Mouse (Mus musculus): Measurements from ENCODE around the gene Opcml. TPM values are rescaled to one million over a fixed set of nuclear protein-coding genes. Genes with fewer than 3 reads are reported as not detected.

Opcml gene
- polyA plus RNA-seq, 1 experiment from 2014 or later: 49.9 TPM

DNA sequence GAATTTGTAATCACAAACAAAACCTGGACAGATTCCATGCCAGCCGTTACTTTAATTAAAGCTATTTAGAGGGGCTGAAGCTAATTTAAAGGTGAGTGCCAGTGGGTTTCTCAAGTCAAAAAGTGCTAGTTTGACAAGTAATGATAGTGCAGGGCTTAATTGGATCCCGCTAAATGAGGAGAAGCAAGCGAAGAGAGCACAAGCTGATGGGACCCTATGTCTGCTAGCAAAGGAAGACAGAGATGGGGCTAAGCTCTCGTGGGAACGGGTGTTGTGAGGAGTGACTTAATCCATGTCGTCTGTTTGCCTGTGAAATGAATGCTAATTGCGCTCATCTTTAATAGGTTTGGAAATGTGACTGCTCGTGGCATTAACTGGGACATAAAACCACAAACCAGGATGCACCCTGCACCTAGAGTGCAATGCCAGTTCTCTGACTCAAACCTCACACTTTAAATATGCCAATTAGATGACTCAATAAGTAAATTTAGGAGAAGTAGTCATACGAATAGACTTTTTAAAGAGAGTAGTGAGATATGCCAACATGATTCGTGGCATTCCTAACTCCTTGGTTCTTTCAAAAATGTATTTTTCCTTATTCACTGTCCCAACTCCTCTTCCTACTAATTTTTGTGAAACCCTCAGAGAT lies 174.5 kb downstream of the Opcml start:
- Histone ChIP-seq H3K9me3 (replicated peaks) (no peaks in the 10 kb centered on the region), H3K4me3 (replicated peaks) (no peak overlapping the region), H3K4me2 (no peak overlapping the region), H3K27me3 (replicated peaks) (no peaks in the 10 kb centered on the region), H3K9ac (replicated peaks) (no peak overlapping the region), H3K36me3 (no peaks in the 10 kb centered on the region), H3K4me1 (no peaks in the 10 kb centered on the region), H3K27ac (replicated peaks) (no peak overlapping the region)
- 67% methylated on average over 10 of the region's 10 CpGs for WGBS
- no peak for ATAC-seq (ENCODE audit: low FRiP score)

DNA sequence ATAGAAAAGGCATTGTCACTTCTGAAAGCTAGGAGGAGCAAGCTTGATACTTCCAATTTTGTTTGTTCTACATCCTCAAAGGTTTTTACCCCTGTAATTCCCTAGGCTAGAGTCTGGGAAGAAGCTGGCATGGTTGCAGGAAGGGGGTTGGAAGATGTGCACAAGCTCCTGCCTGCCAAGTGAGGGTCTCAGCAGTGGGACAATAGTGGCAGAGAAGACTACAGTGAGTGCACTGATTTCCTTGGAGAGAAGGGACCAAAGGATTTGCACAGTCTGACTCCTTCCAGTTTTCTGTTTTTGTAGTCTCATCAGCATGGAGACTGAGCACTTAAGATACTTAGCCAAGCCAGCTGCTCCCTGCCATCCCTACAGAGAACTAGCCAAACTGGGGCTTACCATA lies 177.7 kb downstream of the Opcml start:
- no peak for ATAC-seq (ENCODE audit: low FRiP score)
- H3K4me3 ChIP-seq (replicated peaks): no peak overlapping the region
- H3K27ac ChIP-seq (replicated peaks): no peak overlapping the region
- H3K9me3 ChIP-seq (replicated peaks): no peaks in the 10 kb centered on the region
- no peaks in the 10 kb centered on the region for H3K4me1 ChIP-seq
- H3K36me3 ChIP-seq: no peaks in the 10 kb centered on the region
- H3K27me3 ChIP-seq (replicated peaks): no peaks in the 10 kb centered on the region
- H3K4me2 ChIP-seq: no peak overlapping the region
- H3K9ac ChIP-seq (replicated peaks): no peak overlapping the region

DNA sequence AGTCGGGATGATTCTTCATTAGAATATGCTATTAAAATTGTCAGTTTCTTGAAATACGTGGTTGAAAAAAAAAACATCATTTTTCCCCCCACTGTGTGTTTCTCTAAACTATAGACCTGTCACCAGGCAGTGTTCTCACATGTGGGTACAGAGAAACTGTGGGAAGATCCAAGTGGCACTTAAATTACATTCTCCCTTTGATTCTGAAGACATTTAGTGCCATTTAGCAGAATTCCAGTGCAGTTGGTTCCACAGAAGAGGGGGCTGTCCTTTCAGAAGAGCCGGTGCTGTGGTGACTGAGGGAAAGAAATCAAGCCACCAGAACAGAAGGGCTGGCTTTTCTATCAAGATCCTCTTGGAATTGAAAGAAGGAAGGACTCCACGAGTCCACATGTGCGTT lies 181.7 kb downstream of the Opcml start:
- H3K9ac ChIP-seq (replicated peaks): no peak overlapping the region
- ATAC-seq (ENCODE audit: low FRiP score): no peak
- no peaks in the 10 kb centered on the region for H3K27me3 ChIP-seq (replicated peaks)
- H3K27ac ChIP-seq (replicated peaks): no peak overlapping the region
- 49% methylated on average over 5 of the region's 5 CpGs for WGBS
- no peaks in the 10 kb centered on the region for H3K9me3 ChIP-seq (replicated peaks)
- no peaks in the 10 kb centered on the region for H3K36me3 ChIP-seq
- H3K4me3 ChIP-seq (replicated peaks): no peak overlapping the region
- H3K4me1 ChIP-seq: no peaks in the 10 kb centered on the region
- H3K4me2 ChIP-seq: no peak overlapping the region

DNA sequence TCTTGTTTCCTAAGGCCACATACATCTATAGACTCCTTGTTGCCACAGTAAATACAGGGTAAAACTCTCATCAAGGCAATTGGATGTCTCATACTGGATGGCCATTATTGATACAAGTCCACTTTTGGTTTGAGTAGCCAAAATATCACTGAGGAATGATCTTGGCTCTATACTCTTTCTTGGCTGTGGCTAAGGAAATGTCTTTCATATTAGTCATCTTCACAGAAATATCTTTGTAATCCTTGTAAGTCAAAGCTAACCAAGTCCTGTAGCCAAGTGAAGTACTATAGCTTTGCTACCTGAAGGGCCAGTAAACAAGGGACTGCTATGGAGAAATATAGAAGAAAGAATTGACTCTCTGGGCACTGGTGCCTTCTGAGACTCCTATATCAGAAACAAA lies 192.0 kb downstream of the Opcml start:
- Histone ChIP-seq H3K4me1 (0 out of 2 replicates have a peak, but pooled peaks cover 5% of the 10 kb centered on the region), H3K4me3 (replicated peaks) (no peak overlapping the region), H3K9ac (replicated peaks) (no peak overlapping the region), H3K9me3 (replicated peaks) (no peaks in the 10 kb centered on the region), H3K27me3 (replicated peaks) (no peaks in the 10 kb centered on the region), H3K36me3 (no peaks in the 10 kb centered on the region), H3K4me2 (no peak overlapping the region), H3K27ac (replicated peaks) (no peak overlapping the region)
- no peak for ATAC-seq (ENCODE audit: low FRiP score)

DNA sequence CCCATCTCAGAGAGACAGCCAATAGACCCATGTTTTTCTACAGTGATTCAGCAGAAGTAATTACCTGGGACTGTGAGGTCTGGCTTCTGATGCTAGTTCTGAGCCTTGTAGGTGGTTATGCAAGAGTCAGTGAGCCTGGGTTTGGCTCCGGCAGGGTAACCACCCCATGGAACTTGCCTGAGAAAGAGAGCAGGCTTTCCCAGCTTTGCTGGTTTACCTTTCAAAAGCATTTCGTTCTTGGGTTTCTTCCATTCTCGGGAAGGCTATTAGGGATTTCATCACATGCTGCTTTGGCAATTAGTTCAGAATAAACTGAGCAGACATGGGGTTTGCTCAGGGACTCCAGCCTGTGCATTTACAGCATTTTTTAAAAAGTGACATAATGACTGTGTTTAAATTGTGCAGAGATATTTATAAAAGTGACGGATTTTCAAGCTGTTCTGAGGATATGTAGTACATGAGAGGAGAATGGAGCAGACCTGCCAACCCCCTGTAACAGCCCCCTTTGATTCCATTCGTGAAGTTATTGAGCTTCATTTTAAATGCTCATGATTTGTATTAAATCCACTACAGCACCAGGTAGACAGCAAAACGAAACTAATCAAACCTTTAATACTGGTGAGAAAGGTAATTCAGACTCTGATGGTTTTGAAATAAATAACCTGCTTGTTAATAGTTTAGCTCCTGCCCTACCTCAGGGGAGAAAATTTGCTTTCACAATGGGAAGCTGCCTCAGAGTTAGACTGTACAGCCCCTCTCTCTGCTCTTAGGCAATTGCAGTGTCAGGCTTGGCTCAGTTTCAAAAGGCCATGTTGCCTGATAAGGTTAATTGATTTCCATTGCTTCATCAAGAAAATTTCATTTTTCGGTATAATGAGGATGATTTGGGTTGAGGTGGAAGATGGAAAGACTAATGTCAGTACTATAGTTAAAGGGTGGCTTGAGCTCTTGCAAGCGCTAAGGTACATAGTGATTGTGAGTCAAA lies 196.3 kb downstream of the Opcml start:
- Histone ChIP-seq H3K27me3 (replicated peaks) (no peaks in the 10 kb centered on the region), H3K36me3 (no peaks in the 10 kb centered on the region), H3K9ac (replicated peaks) (no peak overlapping the region), H3K27ac (replicated peaks) (no peak overlapping the region), H3K9me3 (replicated peaks) (no peaks in the 10 kb centered on the region), H3K4me3 (replicated peaks) (no peak overlapping the region), H3K4me1 (0 out of 2 replicates have a peak, but pooled peaks cover 5% of the 10 kb centered on the region), H3K4me2 (no peak overlapping the region)
- ATAC-seq (ENCODE audit: low FRiP score): no peak
- WGBS: 72% methylated on average over 8 of the region's 8 CpGs

DNA sequence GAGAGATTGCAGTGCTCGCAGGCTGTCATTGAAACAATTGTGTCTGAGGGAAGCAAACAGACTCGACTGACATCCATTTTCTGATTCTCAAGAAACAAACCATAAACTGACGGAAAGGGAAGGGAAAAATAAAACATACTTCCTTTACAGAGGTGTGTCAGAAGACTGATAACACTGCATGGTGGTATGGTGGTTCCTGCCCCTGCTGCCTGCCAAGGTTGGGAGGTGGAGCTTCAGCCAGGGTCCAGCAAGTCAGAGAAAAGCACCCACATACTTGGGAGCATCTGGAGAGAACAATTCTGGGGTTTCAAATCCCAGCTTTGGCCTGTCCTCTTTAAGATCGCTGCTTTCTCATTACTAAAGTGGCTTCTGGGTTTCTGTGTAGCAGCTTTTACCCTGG lies 201.0 kb downstream of the Opcml start:
- H3K4me2 ChIP-seq: no peak overlapping the region
- H3K9me3 ChIP-seq (replicated peaks): no peaks in the 10 kb centered on the region
- no peak overlapping the region for H3K9ac ChIP-seq (replicated peaks)
- H3K27me3 ChIP-seq (replicated peaks): no peaks in the 10 kb centered on the region
- 0 out of 2 replicates have a peak, but pooled peaks cover 3% of the 10 kb centered on the region for H3K4me1 ChIP-seq
- no peak for ATAC-seq (ENCODE audit: low FRiP score)
- H3K27ac ChIP-seq (replicated peaks): no peak overlapping the region
- 90% methylated on average over 4 of the region's 4 CpGs for WGBS
- H3K4me3 ChIP-seq (replicated peaks): no peak overlapping the region
- no peaks in the 10 kb centered on the region for H3K36me3 ChIP-seq

DNA sequence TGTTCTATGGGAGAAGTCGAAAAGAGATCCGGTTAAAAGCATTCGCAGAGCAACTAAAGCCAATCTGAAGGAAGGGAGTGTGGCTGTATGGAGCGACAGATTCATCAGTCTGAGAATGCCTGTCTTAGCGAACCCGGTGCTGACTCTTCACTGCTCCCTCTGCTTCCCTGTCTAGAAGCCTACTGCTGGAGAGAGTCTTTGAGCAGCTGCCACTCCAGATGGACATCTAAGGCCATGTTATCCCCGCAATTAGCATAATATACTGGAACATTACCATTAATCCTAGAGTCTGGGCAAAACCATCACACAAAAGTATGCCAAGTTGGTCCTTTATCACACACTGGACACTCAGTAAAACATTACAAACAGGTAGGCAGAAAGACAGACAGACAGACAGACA lies 206.0 kb downstream of the Opcml start:
- H3K4me2 ChIP-seq: no peak overlapping the region
- H3K9me3 ChIP-seq (replicated peaks): no peaks in the 10 kb centered on the region
- H3K4me1 ChIP-seq: peaks cover 4% of the 10 kb centered on the region; the same call in 1 of the 2 replicates
- no peaks in the 10 kb centered on the region for H3K36me3 ChIP-seq
- no peaks in the 10 kb centered on the region for H3K27me3 ChIP-seq (replicated peaks)
- H3K9ac ChIP-seq (replicated peaks): no peak overlapping the region
- WGBS: 89% methylated on average over 7 of the region's 7 CpGs
- H3K27ac ChIP-seq (replicated peaks): no peak overlapping the region
- H3K4me3 ChIP-seq (replicated peaks): no peak overlapping the region
- ATAC-seq (ENCODE audit: low FRiP score): no peak

DNA sequence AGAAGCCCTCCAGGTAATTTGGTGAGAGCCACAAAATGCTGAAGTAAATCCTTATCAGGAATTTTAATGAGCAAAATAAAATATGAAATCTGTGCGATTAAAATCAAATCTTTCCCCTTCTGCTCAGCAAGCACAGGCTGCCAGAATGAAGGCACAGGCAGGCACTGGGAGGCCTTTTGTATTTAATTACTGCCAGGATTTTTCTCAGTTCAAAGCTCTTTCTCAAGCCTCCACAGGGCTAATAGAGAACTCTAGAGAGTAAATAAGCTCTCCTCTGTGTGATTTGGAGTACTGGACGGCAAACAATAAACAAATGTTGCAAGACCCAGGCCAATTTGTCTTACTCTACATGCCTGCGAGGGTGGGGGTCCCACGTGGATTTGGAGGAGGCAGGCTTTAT lies 208.2 kb downstream of the Opcml start:
- no peaks in the 10 kb centered on the region for H3K36me3 ChIP-seq
- peaks cover 4% of the 10 kb centered on the region; the same call in 1 of the 2 replicates for H3K4me1 ChIP-seq
- 43% methylated on average over 4 of the region's 4 CpGs for whole genome bisulfite sequencing
- H3K27ac ChIP-seq (replicated peaks): no peak overlapping the region
- H3K4me3 ChIP-seq (replicated peaks): no peak overlapping the region
- no peak overlapping the region for H3K4me2 ChIP-seq
- no peaks in the 10 kb centered on the region for H3K9me3 ChIP-seq (replicated peaks)
- no peaks in the 10 kb centered on the region for H3K27me3 ChIP-seq (replicated peaks)
- no peak overlapping the region for H3K9ac ChIP-seq (replicated peaks)
- ATAC-seq (ENCODE audit: low FRiP score): no peak

DNA sequence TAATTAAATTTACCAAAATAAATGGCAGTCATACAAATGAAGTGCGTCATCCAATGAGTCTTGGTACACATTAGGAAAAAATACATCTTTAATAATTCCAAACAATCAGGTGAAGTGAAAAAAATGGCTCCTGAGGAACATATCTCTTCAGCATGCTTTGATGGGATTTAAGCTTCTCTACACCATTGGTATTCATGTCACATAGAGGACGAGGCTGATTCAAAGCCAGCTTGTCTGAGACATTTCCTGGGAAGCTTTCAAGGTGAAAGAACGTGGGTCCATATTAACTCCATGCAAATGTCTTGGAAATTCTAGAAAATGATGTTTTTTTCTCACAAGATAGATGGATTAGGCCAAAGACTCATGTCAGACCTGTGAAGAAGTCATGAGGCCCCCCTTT lies 212.6 kb downstream of the Opcml start:
- Histone ChIP-seq H3K9me3 (replicated peaks) (0 out of 2 replicates have a peak, but pooled peaks cover 3% of the 10 kb centered on the region), H3K4me3 (replicated peaks) (no peak overlapping the region), H3K9ac (replicated peaks) (no peak overlapping the region), H3K36me3 (no peaks in the 10 kb centered on the region), H3K4me1 (peaks cover 4% of the 10 kb centered on the region; the same call in 1 of the 2 replicates), H3K27me3 (replicated peaks) (no peaks in the 10 kb centered on the region), H3K4me2 (no peak overlapping the region), H3K27ac (replicated peaks) (no peak overlapping the region)
- 64% methylated on average over 3 of the region's 3 CpGs for WGBS
- no peak for ATAC-seq (ENCODE audit: low FRiP score)

DNA sequence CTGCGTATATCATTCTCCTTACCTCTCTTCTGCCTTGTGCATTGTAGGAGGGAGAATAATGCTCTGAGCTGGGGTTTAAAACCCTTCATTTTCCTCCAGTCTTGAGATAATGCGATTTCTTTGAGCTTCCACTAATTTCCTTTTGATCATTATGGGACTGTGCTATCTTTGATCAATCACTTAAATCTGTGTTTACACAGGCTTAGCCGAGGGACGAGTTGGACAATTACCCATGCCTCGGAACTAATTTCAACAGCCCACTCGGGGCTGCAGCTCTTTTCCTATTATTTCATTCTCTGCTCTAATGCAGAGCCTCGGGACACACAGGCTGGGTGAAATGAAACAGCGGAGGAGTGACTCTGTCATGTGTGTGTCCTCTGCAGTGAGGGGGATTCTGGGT lies 220.9 kb downstream of the Opcml start:
- no peaks in the 10 kb centered on the region for H3K9me3 ChIP-seq (replicated peaks)
- WGBS: 42% methylated on average over 8 of the region's 8 CpGs
- peaks cover 15% of the 10 kb centered on the region for H3K4me1 ChIP-seq
- no peak for ATAC-seq (ENCODE audit: low FRiP score)
- H3K4me2 ChIP-seq: no peak overlapping the region
- no peak overlapping the region for H3K27ac ChIP-seq (replicated peaks)
- H3K4me3 ChIP-seq (replicated peaks): no peak overlapping the region
- H3K9ac ChIP-seq (replicated peaks): no peak overlapping the region
- no peaks in the 10 kb centered on the region for H3K27me3 ChIP-seq (replicated peaks)
- H3K36me3 ChIP-seq: no peaks in the 10 kb centered on the region

DNA sequence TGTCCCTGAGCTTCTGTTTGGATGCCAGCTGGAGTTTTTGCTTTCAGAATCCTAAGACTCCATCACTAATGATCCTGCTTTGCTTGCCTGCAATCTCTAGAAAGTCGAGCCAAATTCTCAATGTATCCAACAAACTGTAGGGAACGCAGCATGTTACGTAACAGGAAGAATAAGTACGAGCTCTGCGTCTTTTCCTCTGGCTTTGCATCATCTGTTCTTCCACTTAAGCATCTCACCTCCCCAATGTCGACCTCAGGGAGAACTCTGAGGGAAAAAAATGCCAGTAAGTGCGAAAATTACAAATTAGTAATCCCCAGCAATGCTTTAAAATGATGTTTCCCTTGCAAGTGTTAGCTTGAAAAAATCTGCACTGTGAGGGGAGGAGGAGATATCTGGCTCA lies 222.1 kb downstream of the Opcml start:
- Histone ChIP-seq H3K36me3 (no peaks in the 10 kb centered on the region), H3K27ac (replicated peaks) (no peak overlapping the region), H3K9ac (replicated peaks) (no peak overlapping the region), H3K9me3 (replicated peaks) (no peaks in the 10 kb centered on the region), H3K27me3 (replicated peaks) (no peaks in the 10 kb centered on the region), H3K4me3 (replicated peaks) (no peak overlapping the region), H3K4me1 (peaks cover 15% of the 10 kb centered on the region), H3K4me2 (no peak overlapping the region)
- no peak for ATAC-seq (ENCODE audit: low FRiP score)
- WGBS: 65% methylated on average over 7 of the region's 7 CpGs

DNA sequence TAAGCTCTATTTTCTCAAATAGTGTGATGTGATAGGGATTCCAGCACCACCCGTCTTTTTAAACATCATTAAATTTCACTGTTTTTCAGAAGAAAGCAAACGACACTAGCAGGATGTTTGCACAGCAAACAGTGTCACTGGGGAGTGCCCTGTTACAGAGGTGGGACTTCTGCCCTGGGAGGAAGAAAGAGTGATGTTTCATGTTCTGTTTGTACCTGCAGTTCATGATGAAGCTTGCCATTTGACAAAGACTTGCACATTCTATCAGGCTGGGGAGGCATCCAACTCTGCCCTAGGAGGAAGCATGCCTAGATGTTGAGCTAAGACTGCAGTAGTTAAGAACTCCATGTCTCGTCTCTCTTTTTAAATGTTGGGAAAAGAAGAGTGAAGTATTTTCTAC lies 222.6 kb downstream of the Opcml start:
- no peak for ATAC-seq (ENCODE audit: low FRiP score)
- Histone ChIP-seq H3K4me1 (peaks cover 15% of the 10 kb centered on the region), H3K9me3 (replicated peaks) (no peaks in the 10 kb centered on the region), H3K4me2 (no peak overlapping the region), H3K4me3 (replicated peaks) (no peak overlapping the region), H3K27me3 (replicated peaks) (no peaks in the 10 kb centered on the region), H3K9ac (replicated peaks) (no peak overlapping the region), H3K36me3 (no peaks in the 10 kb centered on the region), H3K27ac (replicated peaks) (no peak overlapping the region)
- WGBS: 46% methylated on average over 3 of the region's 3 CpGs
